Mouse (Mus musculus): ENCODE results near the gene Slc7a10. TPM values are rescaled to one million over a fixed set of nuclear protein-coding genes. Genes with fewer than 3 reads are reported as not detected.

Slc7a10 gene
- polyA plus RNA-seq, 1 experiment from 2014 or later, result 1.0 TPM

DNA sequence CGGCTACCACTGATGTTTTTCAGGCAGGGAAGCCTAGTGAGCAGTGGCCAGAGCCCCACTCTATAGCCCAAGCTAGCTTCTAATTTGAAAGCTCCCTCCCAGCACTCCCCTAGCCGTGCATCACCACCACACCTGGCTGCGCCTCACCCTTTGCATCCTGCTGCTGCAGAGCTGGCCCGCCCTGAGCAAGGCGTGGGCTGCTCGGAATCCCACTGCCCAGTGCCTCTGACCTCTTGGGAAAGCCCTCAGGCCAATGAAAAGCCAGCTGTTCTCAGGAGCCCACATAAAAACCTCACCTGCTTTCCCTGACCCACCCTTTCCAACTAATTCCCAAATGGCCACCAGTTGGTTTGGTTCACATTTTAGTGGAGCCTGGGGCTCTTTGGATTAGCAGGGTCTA is 22.1 kb upstream of the Slc7a10 start:
- no peak overlapping the region for H3K27ac ChIP-seq (ENCODE audit: low read depth, low read length)
- DNase-seq (ENCODE audit: low spot score) (no peak), ATAC-seq (replicated peaks; ENCODE audit: low FRiP score) (no peak)
- no peaks in the 10 kb centered on the region for H3K9me3 ChIP-seq (ENCODE audit: control insufficient read depth, low read length)
- H3K4me1 ChIP-seq (replicated peaks; ENCODE audit: control insufficient read depth, insufficient read depth, low read length), result no peaks in the 10 kb centered on the region
- H3K36me3 ChIP-seq (ENCODE audit: control insufficient read depth, insufficient read depth, low read length), result no peaks in the 10 kb centered on the region
- no peak overlapping the region for H3K9ac ChIP-seq (ENCODE audit: low read length)
- H3K4me3 ChIP-seq (ENCODE audit: low read depth, low read length), result no peak overlapping the region
- 73% methylated on average over 6 of the region's 6 CpGs for WGBS
- H3K27me3 ChIP-seq (ENCODE audit: control insufficient read depth, insufficient read depth, low read length), result no peaks in the 10 kb centered on the region
- H3K4me2 ChIP-seq (ENCODE audit: low read depth, low read length, severe bottlenecking), result no peak overlapping the region

DNA sequence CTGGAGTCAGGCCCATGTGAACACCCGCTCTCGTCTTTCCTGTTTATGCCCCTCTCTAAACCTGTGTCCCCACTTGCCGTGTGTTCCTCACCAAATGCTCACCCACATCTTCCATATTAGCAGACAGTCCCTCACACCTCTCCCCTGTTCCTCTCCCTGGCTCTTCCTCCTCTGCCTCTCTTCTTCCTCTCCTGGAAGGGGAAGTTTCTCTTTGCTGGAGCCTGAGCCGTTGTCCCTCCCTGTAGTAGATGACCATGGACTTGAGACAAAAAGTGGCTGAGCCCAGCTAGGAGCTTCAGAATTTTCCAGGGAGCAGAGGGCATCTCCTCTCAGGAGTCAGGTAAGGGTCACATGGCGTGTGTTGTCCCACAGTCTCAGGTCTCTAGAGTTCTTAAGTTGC is 19.2 kb upstream of the Slc7a10 start:
- Histone ChIP-seq H3K36me3 (ENCODE audit: control insufficient read depth, insufficient read depth, low read length) (no peaks in the 10 kb centered on the region), H3K27ac (ENCODE audit: low read depth, low read length) (no peak overlapping the region), H3K27me3 (ENCODE audit: control insufficient read depth, insufficient read depth, low read length) (no peaks in the 10 kb centered on the region), H3K4me3 (ENCODE audit: low read depth, low read length) (no peak overlapping the region), H3K4me1 (replicated peaks; ENCODE audit: control insufficient read depth, insufficient read depth, low read length) (no peaks in the 10 kb centered on the region), H3K4me2 (ENCODE audit: low read depth, low read length, severe bottlenecking) (no peak overlapping the region), H3K9me3 (ENCODE audit: control insufficient read depth, low read length) (no peaks in the 10 kb centered on the region), H3K9ac (ENCODE audit: low read length) (no peak overlapping the region)
- 84% methylated on average over 5 of the region's 5 CpGs for WGBS
- DNase-seq (ENCODE audit: low spot score) (no peak), ATAC-seq (replicated peaks; ENCODE audit: low FRiP score) (no peak)

DNA sequence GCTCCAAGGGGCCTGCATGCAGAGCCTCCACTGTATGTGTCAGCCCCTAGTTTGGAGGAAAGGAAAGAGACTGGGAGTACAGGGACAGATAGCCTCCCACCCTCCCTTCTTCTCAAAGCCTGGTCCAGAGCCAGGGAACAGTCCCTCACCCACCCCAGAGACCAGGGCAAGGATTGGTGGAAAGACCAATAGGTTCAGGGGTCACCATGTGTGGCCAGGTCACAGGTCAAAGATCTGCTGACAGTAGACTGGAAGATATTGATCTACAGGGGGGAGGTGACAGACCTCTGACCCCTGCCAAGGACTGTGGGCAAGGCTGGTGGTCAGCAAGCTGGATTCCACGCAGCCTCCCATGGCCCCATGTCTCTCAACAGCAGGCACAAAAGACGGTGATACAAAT is 18.3 kb upstream of the Slc7a10 start:
- Histone ChIP-seq H3K9ac (ENCODE audit: low read length) (no peak overlapping the region), H3K4me3 (ENCODE audit: low read depth, low read length) (no peak overlapping the region), H3K4me1 (replicated peaks; ENCODE audit: control insufficient read depth, insufficient read depth, low read length) (0 out of 2 replicates have a peak, but pooled peaks cover 2% of the 10 kb centered on the region), H3K9me3 (ENCODE audit: control insufficient read depth, low read length) (no peaks in the 10 kb centered on the region), H3K27ac (ENCODE audit: low read depth, low read length) (no peak overlapping the region), H3K27me3 (ENCODE audit: control insufficient read depth, insufficient read depth, low read length) (no peaks in the 10 kb centered on the region; the same call in 1 of the 2 replicates), H3K36me3 (ENCODE audit: control insufficient read depth, insufficient read depth, low read length) (no peaks in the 10 kb centered on the region), H3K4me2 (ENCODE audit: low read depth, low read length, severe bottlenecking) (no peak overlapping the region)
- DNase-seq (ENCODE audit: low spot score) (no peak), ATAC-seq (replicated peaks; ENCODE audit: low FRiP score) (no peak)
- 73% methylated on average over 2 of the region's 2 CpGs for WGBS

DNA sequence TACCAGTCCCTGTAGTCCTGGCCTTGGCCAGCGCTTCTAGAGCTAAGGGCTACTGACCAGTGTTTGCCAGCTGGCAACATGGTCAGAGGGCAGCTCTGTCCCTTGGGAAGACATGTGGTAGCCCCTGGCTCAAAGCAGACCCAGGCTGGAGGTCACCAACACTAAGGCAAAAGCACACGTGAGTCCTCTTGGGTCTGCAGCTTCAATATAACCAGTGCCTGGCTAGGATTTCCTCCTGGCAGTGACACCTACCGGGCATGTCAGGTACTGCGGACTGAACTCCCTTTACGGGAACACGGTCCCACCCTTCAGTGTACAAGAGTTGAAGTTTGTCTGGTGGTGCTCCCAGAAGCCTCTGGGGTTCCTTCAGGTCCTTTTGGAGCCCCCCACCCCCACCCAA is 16.8 kb upstream of the Slc7a10 start:
- Histone ChIP-seq H3K4me1 (replicated peaks; ENCODE audit: control insufficient read depth, insufficient read depth, low read length) (0 out of 2 replicates have a peak, but pooled peaks cover 5% of the 10 kb centered on the region), H3K9ac (ENCODE audit: low read length) (no peak overlapping the region), H3K27ac (ENCODE audit: low read depth, low read length) (no peak overlapping the region), H3K9me3 (ENCODE audit: control insufficient read depth, low read length) (no peaks in the 10 kb centered on the region), H3K27me3 (ENCODE audit: control insufficient read depth, insufficient read depth, low read length) (no peaks in the 10 kb centered on the region; the same call in 1 of the 2 replicates), H3K4me3 (ENCODE audit: low read depth, low read length) (no peak overlapping the region), H3K36me3 (ENCODE audit: control insufficient read depth, insufficient read depth, low read length) (no peaks in the 10 kb centered on the region), H3K4me2 (ENCODE audit: low read depth, low read length, severe bottlenecking) (no peak overlapping the region)
- ATAC-seq (replicated peaks; ENCODE audit: low FRiP score) (peak; percentile 34; the same call in 1 of the 2 replicates), DNase-seq (ENCODE audit: low spot score) (peak; percentile 89)
- WGBS, result 15% methylated on average over 6 of the region's 6 CpGs

DNA sequence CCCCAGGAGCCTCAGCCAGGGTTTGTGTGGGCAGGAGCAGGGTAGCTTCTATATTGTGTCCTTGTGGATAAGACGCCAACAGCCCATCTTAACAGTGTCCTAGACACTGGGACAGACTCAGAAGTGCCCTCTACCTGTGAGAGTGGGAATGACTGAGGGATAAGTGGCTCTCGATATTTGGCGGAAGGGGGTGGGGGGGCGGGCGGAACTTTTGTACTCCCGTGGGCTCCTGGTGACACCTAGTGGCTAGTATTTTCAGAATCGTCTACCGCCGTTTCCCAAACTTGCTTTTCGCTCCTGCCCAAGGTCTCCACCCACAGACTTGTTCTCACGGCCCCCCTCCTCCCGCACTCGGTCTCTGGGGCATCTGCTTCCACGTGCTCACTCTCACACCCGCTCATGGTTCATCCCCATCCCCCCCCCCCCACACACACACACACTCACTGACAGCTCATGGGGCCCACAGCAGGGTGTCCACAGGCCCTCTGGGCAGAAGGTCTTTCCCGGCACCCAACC is 14.3 kb upstream of the Slc7a10 start:
- H3K9me3 ChIP-seq (ENCODE audit: control insufficient read depth, low read length), result no peaks in the 10 kb centered on the region
- DNase-seq (ENCODE audit: low spot score) (peak; percentile 89), ATAC-seq (replicated peaks; ENCODE audit: low FRiP score) (peak; percentile 71)
- no peak overlapping the region for H3K27ac ChIP-seq (ENCODE audit: low read depth, low read length)
- no peaks in the 10 kb centered on the region; the same call in 1 of the 2 replicates for H3K27me3 ChIP-seq (ENCODE audit: control insufficient read depth, insufficient read depth, low read length)
- no peak overlapping the region for H3K9ac ChIP-seq (ENCODE audit: low read length)
- no peaks in the 10 kb centered on the region for H3K36me3 ChIP-seq (ENCODE audit: control insufficient read depth, insufficient read depth, low read length)
- peak overlapping the region; percentile 32; the same call in 1 of the 2 replicates for H3K4me2 ChIP-seq (ENCODE audit: low read depth, low read length, severe bottlenecking)
- H3K4me1 ChIP-seq (replicated peaks; ENCODE audit: control insufficient read depth, insufficient read depth, low read length), result 0 out of 2 replicates have a peak, but pooled peaks cover 5% of the 10 kb centered on the region
- H3K4me3 ChIP-seq (ENCODE audit: low read depth, low read length), result no peak overlapping the region
- 2% methylated on average over 15 of the region's 16 CpGs for WGBS

DNA sequence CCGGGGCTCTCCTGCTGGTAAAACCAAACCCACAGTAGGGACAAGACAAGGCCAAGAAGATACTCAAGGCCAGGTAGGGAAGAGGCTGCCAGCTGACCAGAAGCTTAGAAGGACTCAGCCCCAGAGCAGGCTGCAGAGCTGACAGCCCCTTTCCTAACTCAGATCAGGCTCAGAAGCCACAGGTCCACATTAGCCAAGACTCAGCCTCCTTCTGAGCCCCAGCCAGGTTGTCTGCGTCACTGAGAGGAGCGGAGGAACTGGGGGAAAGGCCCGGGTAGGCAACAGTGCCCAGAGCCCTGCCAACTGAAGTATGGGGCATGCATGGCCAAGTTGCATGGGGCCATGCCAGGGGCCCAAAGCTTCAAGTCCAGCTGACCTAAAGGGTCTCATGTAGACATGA is 13.7 kb upstream of the Slc7a10 start:
- Histone ChIP-seq H3K27me3 (ENCODE audit: control insufficient read depth, insufficient read depth, low read length) (no peaks in the 10 kb centered on the region; the same call in 1 of the 2 replicates), H3K9me3 (ENCODE audit: control insufficient read depth, low read length) (no peaks in the 10 kb centered on the region), H3K9ac (ENCODE audit: low read length) (no peak overlapping the region; the same call in 1 of the 2 replicates), H3K4me1 (replicated peaks; ENCODE audit: control insufficient read depth, insufficient read depth, low read length) (0 out of 2 replicates have a peak, but pooled peaks cover 5% of the 10 kb centered on the region), H3K4me3 (ENCODE audit: low read depth, low read length) (no peak overlapping the region), H3K36me3 (ENCODE audit: control insufficient read depth, insufficient read depth, low read length) (no peaks in the 10 kb centered on the region), H3K4me2 (ENCODE audit: low read depth, low read length, severe bottlenecking) (no peak overlapping the region; the same call in 1 of the 2 replicates), H3K27ac (ENCODE audit: low read depth, low read length) (no peak overlapping the region)
- ATAC-seq (replicated peaks; ENCODE audit: low FRiP score), result no peak
- DNase-seq (ENCODE audit: low spot score), result no peak
- WGBS, result 78% methylated on average over 4 of the region's 4 CpGs

DNA sequence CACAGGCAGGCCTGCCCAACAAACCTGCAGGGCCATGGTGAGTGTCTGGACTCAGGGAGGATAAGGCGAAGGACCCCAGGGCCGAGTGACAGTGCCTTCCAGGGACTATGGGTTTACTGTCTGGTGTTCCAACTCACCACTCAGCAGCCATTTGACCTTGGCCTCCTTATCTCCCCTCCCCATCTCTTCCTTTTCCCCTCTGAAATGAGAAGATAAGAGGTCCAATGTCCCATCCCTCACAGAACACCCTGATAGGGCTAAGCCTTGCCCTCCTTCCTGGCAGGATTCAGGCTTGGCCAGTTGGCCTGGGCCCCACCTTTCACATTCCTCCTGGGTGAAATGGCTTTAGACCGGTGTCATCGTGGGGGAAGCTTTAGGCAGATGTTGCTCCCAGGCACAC is 10.7 kb upstream of the Slc7a10 start:
- no peaks in the 10 kb centered on the region for H3K9me3 ChIP-seq (ENCODE audit: control insufficient read depth, low read length)
- H3K4me3 ChIP-seq (ENCODE audit: low read depth, low read length), result no peak overlapping the region
- 0 out of 2 replicates have a peak, but pooled peaks cover 5% of the 10 kb centered on the region for H3K4me1 ChIP-seq (replicated peaks; ENCODE audit: control insufficient read depth, insufficient read depth, low read length)
- no peak overlapping the region for H3K4me2 ChIP-seq (ENCODE audit: low read depth, low read length, severe bottlenecking)
- WGBS, result 80% methylated on average over 4 of the region's 4 CpGs
- DNase-seq (ENCODE audit: low spot score) (no peak), ATAC-seq (replicated peaks; ENCODE audit: low FRiP score) (no peak)
- no peaks in the 10 kb centered on the region for H3K36me3 ChIP-seq (ENCODE audit: control insufficient read depth, insufficient read depth, low read length)
- no peaks in the 10 kb centered on the region; the same call in 1 of the 2 replicates for H3K27me3 ChIP-seq (ENCODE audit: control insufficient read depth, insufficient read depth, low read length)
- no peak overlapping the region for H3K9ac ChIP-seq (ENCODE audit: low read length)
- no peak overlapping the region for H3K27ac ChIP-seq (ENCODE audit: low read depth, low read length)

DNA sequence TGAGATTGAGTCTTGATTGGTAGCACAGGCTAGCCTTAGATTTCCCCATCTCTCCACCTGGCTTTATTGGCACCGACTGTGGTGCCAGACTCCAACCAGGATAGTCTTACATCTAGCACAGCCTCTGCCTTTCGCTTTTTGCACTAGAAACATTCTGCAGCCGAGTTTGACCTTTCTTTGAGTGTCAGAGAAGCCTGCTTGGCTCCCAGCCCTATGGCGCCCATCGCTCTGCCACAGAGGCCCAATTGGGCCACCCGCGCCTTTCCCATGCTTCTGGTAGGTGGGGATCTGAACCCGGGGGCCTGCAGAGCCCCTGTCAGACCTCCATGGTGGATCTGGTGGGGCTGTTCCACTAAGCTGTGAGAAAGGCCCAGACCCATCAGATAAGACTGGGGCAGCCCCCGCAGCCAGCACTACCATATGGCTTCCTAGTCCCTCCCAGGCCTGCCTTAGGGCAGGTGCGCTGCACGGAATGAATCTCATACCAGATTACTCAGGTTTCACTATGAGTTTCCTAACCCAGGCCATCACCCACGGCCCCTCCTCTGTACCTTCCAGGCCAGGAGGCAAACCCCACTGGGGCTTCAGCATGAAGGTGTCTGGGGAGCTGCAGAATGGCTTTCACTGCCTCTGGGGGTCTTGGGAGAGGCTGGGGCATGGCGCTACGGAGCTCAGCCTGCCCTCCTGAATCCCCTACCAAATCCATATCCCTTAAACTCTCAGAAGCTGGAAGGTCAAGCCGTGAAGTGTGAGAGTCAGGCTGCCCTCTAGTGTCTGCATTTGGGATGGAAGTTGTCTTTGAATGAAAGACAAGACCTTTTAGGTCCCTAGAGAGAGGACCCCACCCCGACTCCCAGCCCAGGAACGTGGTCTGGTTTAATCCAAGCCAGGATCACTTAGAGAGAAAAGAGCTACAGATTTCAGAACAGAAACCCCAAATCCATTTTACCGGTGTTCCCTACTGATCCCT is 9.5 kb upstream of the Slc7a10 start:
- no peak overlapping the region for H3K9ac ChIP-seq (ENCODE audit: low read length)
- no peak overlapping the region for H3K27ac ChIP-seq (ENCODE audit: low read depth, low read length)
- ATAC-seq (replicated peaks; ENCODE audit: low FRiP score) (no peak), DNase-seq (ENCODE audit: low spot score) (peak; percentile 67)
- H3K27me3 ChIP-seq (ENCODE audit: control insufficient read depth, insufficient read depth, low read length), result no peaks in the 10 kb centered on the region; the same call in 1 of the 2 replicates
- H3K4me2 ChIP-seq (ENCODE audit: low read depth, low read length, severe bottlenecking), result no peak overlapping the region
- 0 out of 2 replicates have a peak, but pooled peaks cover 5% of the 10 kb centered on the region for H3K4me1 ChIP-seq (replicated peaks; ENCODE audit: control insufficient read depth, insufficient read depth, low read length)
- WGBS, result 51% methylated on average over 18 of the region's 18 CpGs
- no peaks in the 10 kb centered on the region for H3K9me3 ChIP-seq (ENCODE audit: control insufficient read depth, low read length)
- no peaks in the 10 kb centered on the region for H3K36me3 ChIP-seq (ENCODE audit: control insufficient read depth, insufficient read depth, low read length)
- no peak overlapping the region for H3K4me3 ChIP-seq (ENCODE audit: low read depth, low read length)

Measured in forebrain, embryonic 11.5 days (tissue).